Mouse (Mus musculus): ENCODE measurements around the gene Serpina6. TPM values are rescaled to one million over a fixed set of nuclear protein-coding genes. Genes with fewer than 3 reads are reported as not detected.
"Not testable (repeated sequence)": the region's sequence is repeated elsewhere in the genome, so short reads cannot be mapped to it uniquely, and the experiment has no call there.

The Serpina6 gene
- total and polyA plus RNA-seq, 3 experiments, result not detected

DNA sequence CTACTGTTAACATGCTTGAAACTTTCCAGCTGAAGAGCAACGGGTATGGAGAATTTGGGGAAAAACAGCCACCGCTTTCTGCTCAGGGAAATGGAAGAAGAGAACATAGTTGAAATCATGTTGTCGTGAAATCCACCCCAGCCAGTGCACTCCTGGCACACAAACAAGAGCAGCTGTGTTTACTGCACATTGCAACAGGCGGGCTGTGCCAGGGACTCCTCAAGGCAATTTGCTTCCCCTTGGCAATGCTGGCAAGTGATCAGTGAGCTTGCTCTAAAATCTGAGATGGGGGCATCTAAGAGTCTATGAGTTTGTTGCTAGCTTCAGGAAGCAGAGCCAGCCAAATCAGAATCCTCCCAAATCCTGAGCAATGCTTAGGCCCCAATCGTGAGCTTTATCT, 13.3 kb upstream of the Serpina6 start:
- no peaks in the 10 kb centered on the region for H3K4me1 ChIP-seq (ENCODE audit: control insufficient read depth in 1 of 2, insufficient read depth in 2 of 2, low read length in 2 of 2)
- H3K4me3 ChIP-seq (ENCODE audit: control insufficient read depth in 1 of 2, insufficient read depth in 1 of 2, low read depth in 2 of 2, low read length in 2 of 2), result no peak overlapping the region
- no peak overlapping the region for H3K27ac ChIP-seq (ENCODE audit: control insufficient read depth, low read depth, low read length)
- no peak for DNase-seq (ENCODE audit: low read depth, low spot score)
- no peaks in the 10 kb centered on the region for H3K27me3 ChIP-seq (ENCODE audit: control insufficient read depth in 1 of 2, insufficient read depth in 2 of 2, low read length in 2 of 2)
- H3K36me3 ChIP-seq (ENCODE audit: control insufficient read depth in 1 of 2, insufficient read depth in 2 of 2, low read length in 2 of 2), result no peaks in the 10 kb centered on the region
- H3K79me2 ChIP-seq (ENCODE audit: control insufficient read depth, insufficient read depth, low read length, poor library complexity), result no peaks in the 10 kb centered on the region
- H3K9ac ChIP-seq (ENCODE audit: control insufficient read depth, low read depth, low read length, poor library complexity, severe bottlenecking), result no peak overlapping the region
- TF ChIP-seq ZMIZ1 (IDR thresholded peaks at IDR 0.05; ENCODE audit: low read depth, low read length), result no peak
- no peak for TF ChIP-seq USF1 (IDR thresholded peaks at IDR 0.05; ENCODE audit: low read depth, low read length)
- TF ChIP-seq EP300 (IDR thresholded peaks at IDR 0.05; ENCODE audit: low read depth in 1 of 2, low read length in 2 of 2), result no peak
- no peak for TF ChIP-seq MYC (IDR thresholded peaks at IDR 0.05; ENCODE audit: low read depth, low read length)
- TF ChIP-seq RCOR1 (IDR thresholded peaks at IDR 0.05; ENCODE audit: low read depth, low read length), result no peak
- no peak for TF ChIP-seq CHD2 (IDR thresholded peaks at IDR 0.05; ENCODE audit: low read length)
- TF ChIP-seq E2F4 (IDR thresholded peaks at IDR 0.05; ENCODE audit: borderline replicate concordance, low read depth, low read length), result no peak
- no peak for TF ChIP-seq ELF1 (IDR thresholded peaks at IDR 0.05; ENCODE audit: low read depth, low read length)
- TF ChIP-seq USF2 (IDR thresholded peaks at IDR 0.05; ENCODE audit: borderline replicate concordance in 1 of 2, insufficient read depth in 1 of 2, low read depth in 1 of 2, low read length in 2 of 2), result no peak
- H3K9me3 ChIP-seq (replicated peaks; ENCODE audit: insufficient read depth, low read length), result no peaks in the 10 kb centered on the region

DNA sequence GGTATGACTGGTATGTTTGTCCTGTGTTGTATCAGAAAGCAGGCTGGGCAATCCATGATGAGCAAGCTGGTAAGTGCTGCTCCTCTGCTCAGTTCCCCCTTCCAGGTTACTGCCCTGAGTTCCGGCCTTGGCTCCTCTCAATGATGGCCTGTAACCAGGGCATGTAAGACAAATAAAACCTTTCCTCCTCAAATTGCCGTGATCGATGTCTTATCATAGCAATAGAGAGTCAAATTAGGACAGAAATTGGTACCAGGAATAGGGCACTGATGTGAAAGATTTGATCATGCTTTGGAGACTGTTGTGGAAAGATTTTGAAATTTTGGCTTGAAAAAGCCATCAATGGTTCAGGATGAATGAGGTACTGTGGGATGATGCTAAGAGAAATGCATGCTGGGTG, 8.3 kb upstream of the Serpina6 start:
- no peaks in the 10 kb centered on the region for H3K27me3 ChIP-seq (ENCODE audit: control insufficient read depth in 1 of 2, insufficient read depth in 2 of 2, low read length in 2 of 2)
- TF ChIP-seq TBP (IDR thresholded peaks at IDR 0.05; ENCODE audit: low read depth, low read length) (no peak), ZC3H11A (IDR thresholded peaks at IDR 0.05; ENCODE audit: low read depth, low read length) (no peak), GATA1 (IDR thresholded peaks at IDR 0.05; ENCODE audit: low read depth, low read length) (no peak), MAFK (IDR thresholded peaks at IDR 0.05; ENCODE audit: borderline replicate concordance, low read depth, low read length) (no peak), USF2 (IDR thresholded peaks at IDR 0.05; ENCODE audit: borderline replicate concordance in 1 of 2, insufficient read depth in 1 of 2, low read depth in 1 of 2, low read length in 2 of 2) (no peak), EP300 (IDR thresholded peaks at IDR 0.05; ENCODE audit: low read depth in 1 of 2, low read length in 2 of 2) (no peak), ETS1 (IDR thresholded peaks at IDR 0.05; ENCODE audit: low read depth, low read length) (no peak), NRF1 (IDR thresholded peaks at IDR 0.05; ENCODE audit: insufficient read depth, low read depth, low read length, poor library complexity, severe bottlenecking) (no peak), E2F4 (IDR thresholded peaks at IDR 0.05; ENCODE audit: borderline replicate concordance, low read depth, low read length) (no peak), CHD1 (IDR thresholded peaks at IDR 0.05; ENCODE audit: low read depth, low read length) (no peak), ZMIZ1 (IDR thresholded peaks at IDR 0.05; ENCODE audit: low read depth, low read length) (no peak), POLR2A (IDR thresholded peaks at IDR 0.05; ENCODE audit: control insufficient read depth in 1 of 2, insufficient read depth in 1 of 2, low read depth in 1 of 2, low read length in 2 of 2, poor library complexity in 1 of 2) (no peak)
- no peaks in the 10 kb centered on the region for H3K36me3 ChIP-seq (ENCODE audit: control insufficient read depth in 1 of 2, insufficient read depth in 2 of 2, low read length in 2 of 2)
- no peaks in the 10 kb centered on the region for H3K9me3 ChIP-seq (replicated peaks; ENCODE audit: insufficient read depth, low read length)
- no peaks in the 10 kb centered on the region for H3K79me2 ChIP-seq (ENCODE audit: control insufficient read depth, insufficient read depth, low read length, poor library complexity)
- no peak overlapping the region for H3K27ac ChIP-seq (ENCODE audit: control insufficient read depth, low read depth, low read length)
- no peak overlapping the region for H3K4me3 ChIP-seq (ENCODE audit: control insufficient read depth in 1 of 2, insufficient read depth in 1 of 2, low read depth in 2 of 2, low read length in 2 of 2)
- no peaks in the 10 kb centered on the region for H3K4me1 ChIP-seq (ENCODE audit: control insufficient read depth in 1 of 2, insufficient read depth in 2 of 2, low read length in 2 of 2)
- H3K9ac ChIP-seq (ENCODE audit: control insufficient read depth, low read depth, low read length, poor library complexity, severe bottlenecking), result no peak overlapping the region
- no peak for DNase-seq (ENCODE audit: low read depth, low spot score)

DNA sequence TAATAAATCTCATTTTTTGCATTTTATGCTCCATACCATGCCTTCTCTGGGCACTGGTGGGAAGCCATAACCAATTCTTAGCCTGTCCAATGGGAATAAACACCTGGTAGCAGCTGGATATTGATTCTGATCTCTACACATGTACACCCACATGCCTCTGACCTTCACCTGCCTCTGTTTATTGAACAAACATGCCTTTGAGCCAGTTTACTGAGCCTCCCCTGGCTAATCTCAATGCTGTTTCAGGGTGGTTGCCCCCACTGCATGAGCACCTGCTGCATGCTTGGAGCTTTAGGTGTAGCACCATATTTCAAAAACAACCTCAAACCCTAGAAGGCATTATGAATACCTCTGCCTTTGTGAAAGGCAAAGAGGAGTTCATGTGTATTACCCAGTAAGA, 5.0 kb upstream of the Serpina6 start:
- H3K4me3 ChIP-seq (ENCODE audit: control insufficient read depth in 1 of 2, insufficient read depth in 1 of 2, low read depth in 2 of 2, low read length in 2 of 2), result not testable (repeated sequence)

More for the DNA sequence above, 5.0 kb upstream of the Serpina6 start:
- not testable (repeated sequence) for H3K9me3 ChIP-seq (replicated peaks; ENCODE audit: insufficient read depth, low read length); H3K4me1 ChIP-seq (ENCODE audit: control insufficient read depth in 1 of 2, insufficient read depth in 2 of 2, low read length in 2 of 2); H3K27me3 ChIP-seq (ENCODE audit: control insufficient read depth in 1 of 2, insufficient read depth in 2 of 2, low read length in 2 of 2); H3K27ac ChIP-seq (ENCODE audit: control insufficient read depth, low read depth, low read length); H3K36me3 ChIP-seq (ENCODE audit: control insufficient read depth in 1 of 2, insufficient read depth in 2 of 2, low read length in 2 of 2); H3K79me2 ChIP-seq (ENCODE audit: control insufficient read depth, insufficient read depth, low read length, poor library complexity); H3K9ac ChIP-seq (ENCODE audit: control insufficient read depth, low read depth, low read length, poor library complexity, severe bottlenecking); DNase-seq (ENCODE audit: low read depth, low spot score)
